Mouse (Mus musculus) layer of hippocampus, adult 18-20 months (tissue): ENCODE data around the gene F8. TPM values are rescaled to one million over a fixed set of nuclear protein-coding genes. Genes with fewer than 3 reads are reported as not detected.
"Not testable (repeated sequence)": the region's sequence is repeated elsewhere in the genome, so short reads cannot be mapped to it uniquely, and the experiment has no call there.

Source experiments
- DNase-seq, 2 experiments: peaks; one replicate each; pipeline ENCODE4 v3.0.0; 2022; ENCODE audit warnings: low spot score in 2 of 2
- long read RNA-seq: library from polyadenylated mRNA; stranded (forward); transcript quantifications from one replicate; pipeline ENCODE4 v2.0.0, GENCODE M21; 2021
- total RNA-seq, 2 experiments: library from RNA; stranded (reverse); gene quantifications; 2 replicates each; pipeline ENCODE4 v1.2.3; 2021

F8 gene
- total RNA-seq: 1 to 10 TPM; 2.3 to 2.9 TPM
- long read RNA-seq: 0 reads

GRCm38 (mm10) chrX:75382195-75382771, at the start of gene F8, which contains the start of gene Fundc2:
TSS of gene F8 (minus strand) at chrX:75382615.
TSS of gene Fundc2 (plus strand) at chrX:75382399.
- DNase-seq: peak; percentile 5 to 69

- DNase-seq: peak; percentile 77 to 87
Observed at GRCm38 (mm10) chrX:75415936-75416785, 33.7 kb upstream of the F8 start, which contains the start of the genes Cmc4, Mtcp1 and Brcc3. TSS of gene Cmc4 (minus strand) at chrX:75416584. TSS of gene Mtcp1 (minus strand) at chrX:75416588. TSS of gene Brcc3 (plus strand) at chrX:75416628.

GRCm38 (mm10) chrX:75409711-75410110, 27.3 kb upstream of the F8 start:
- DNase-seq: no peak

- no peak for DNase-seq
Observed at GRCm38 (mm10) chrX:75403350-75403749, 20.9 kb upstream of the F8 start.

GRCm38 (mm10) chrX:75402668-75403067, 20.3 kb upstream of the F8 start:
- DNase-seq: no peak

GRCm38 (mm10) chrX:75399471-75399870, 17.1 kb upstream of the F8 start:
- DNase-seq: no peak

GRCm38 (mm10) chrX:75381699-75382098, 716 bp downstream of the F8 start:
- DNase-seq: no peak

GRCm38 (mm10) chrX:75381176-75381575, 1.2 kb downstream of the F8 start:
- no peak for DNase-seq

- no peak for DNase-seq
Observed at GRCm38 (mm10) chrX:75376815-75377214, 5.6 kb downstream of the F8 start.

GRCm38 (mm10) chrX:75372666-75373425, 9.6 kb downstream of the F8 start:
- no peak for DNase-seq

GRCm38 (mm10) chrX:75370197-75370596, 12.2 kb downstream of the F8 start:
- no peak for DNase-seq

- DNase-seq: no peak
Observed at GRCm38 (mm10) chrX:75323556-75323955, 58.9 kb downstream of the F8 start.

- no peak for DNase-seq
Observed at GRCm38 (mm10) chrX:75271676-75272075, 110.7 kb downstream of the F8 start.

GRCm38 (mm10) chrX:75233603-75234376, 148.6 kb downstream of the F8 start:
- not testable (repeated sequence) for DNase-seq

- no peak for DNase-seq
Observed at GRCm38 (mm10) chrX:75231456-75231855, 151.0 kb downstream of the F8 start.

GRCm38 (mm10) chrX:75163670-75164069, 218.7 kb downstream of the F8 start, which contains the start of gene Smim9:
TSS of gene Smim9 (minus strand) at chrX:75163770.
- no peak for DNase-seq

- DNase-seq: peak in 1 of 2 experiments; percentile 5
Observed at GRCm38 (mm10) chrX:75155576-75156243, 226.7 kb downstream of the F8 start.

- no peak for DNase-seq
Observed at GRCm38 (mm10) chrX:75152249-75152648, 230.2 kb downstream of the F8 start.

GRCm38 (mm10) chrX:75150304-75150703, 232.1 kb downstream of the F8 start:
- no peak for DNase-seq

- DNase-seq: no peak
Observed at GRCm38 (mm10) chrX:75148414-75148813, 234.0 kb downstream of the F8 start.
